Mouse (Mus musculus): Measurements from ENCODE around the gene Tarbp1.
"Not testable (repeated sequence)": the region's sequence is repeated elsewhere in the genome, so short reads cannot be mapped to it uniquely, and the experiment has no call there.

The Tarbp1 gene

GRCm38 (mm10) chr8:126420834-126421233 lies 54.0 kb downstream of the Tarbp1 start:
- DNase-seq (ENCODE audit: extremely low spot score, low read depth, low spot score): no peak

- no peak for DNase-seq (ENCODE audit: extremely low spot score, low read depth, low spot score)
Observed at GRCm38 (mm10) chr8:126405030-126405429, 69.8 kb downstream of the Tarbp1 start.

GRCm38 (mm10) chr8:126404550-126404949 lies 70.3 kb downstream of the Tarbp1 start:
- DNase-seq (ENCODE audit: extremely low spot score, low read depth, low spot score): not testable (repeated sequence)

- DNase-seq (ENCODE audit: extremely low spot score, low read depth, low spot score): no peak
Observed at GRCm38 (mm10) chr8:126398349-126398748, 76.5 kb downstream of the Tarbp1 start.

- no peak for DNase-seq (ENCODE audit: extremely low spot score, low read depth, low spot score)
Observed at GRCm38 (mm10) chr8:126395917-126396316, 78.9 kb downstream of the Tarbp1 start.

GRCm38 (mm10) chr8:126395386-126395785 lies 79.5 kb downstream of the Tarbp1 start:
- DNase-seq (ENCODE audit: extremely low spot score, low read depth, low spot score): no peak

- no peak for DNase-seq (ENCODE audit: extremely low spot score, low read depth, low spot score)
Observed at GRCm38 (mm10) chr8:126391541-126391940, 83.3 kb downstream of the Tarbp1 start.

GRCm38 (mm10) chr8:126387566-126387965 lies 87.3 kb downstream of the Tarbp1 start:
- DNase-seq (ENCODE audit: extremely low spot score, low read depth, low spot score): no peak

GRCm38 (mm10) chr8:126382749-126383148 lies 92.1 kb downstream of the Tarbp1 start:
- DNase-seq (ENCODE audit: extremely low spot score, low read depth, low spot score): no peak

- no peak for DNase-seq (ENCODE audit: extremely low spot score, low read depth, low spot score)
Observed at GRCm38 (mm10) chr8:126382216-126382615, 92.6 kb downstream of the Tarbp1 start.

- no peak for DNase-seq (ENCODE audit: extremely low spot score, low read depth, low spot score)
Observed at GRCm38 (mm10) chr8:126381299-126381698, 93.6 kb downstream of the Tarbp1 start.

- no peak for DNase-seq (ENCODE audit: extremely low spot score, low read depth, low spot score)
Observed at GRCm38 (mm10) chr8:126380141-126380540, 94.7 kb downstream of the Tarbp1 start.

- no peak for DNase-seq (ENCODE audit: extremely low spot score, low read depth, low spot score)
Observed at GRCm38 (mm10) chr8:126379580-126379979, 95.3 kb downstream of the Tarbp1 start.

All from hindlimb bud, embryonic 11.5 days (tissue).